Mouse (Mus musculus): ENCODE measurements around the gene Fam208b. TPM values are rescaled to one million over a fixed set of nuclear protein-coding genes. Genes with fewer than 3 reads are reported as not detected.
"Not testable (repeated sequence)": the region's sequence is repeated elsewhere in the genome, so short reads cannot be mapped to it uniquely, and the experiment has no call there.

Gene Fam208b
- polyA plus RNA-seq, 1 experiment from 2014 or later: 23.2 TPM

DNA sequence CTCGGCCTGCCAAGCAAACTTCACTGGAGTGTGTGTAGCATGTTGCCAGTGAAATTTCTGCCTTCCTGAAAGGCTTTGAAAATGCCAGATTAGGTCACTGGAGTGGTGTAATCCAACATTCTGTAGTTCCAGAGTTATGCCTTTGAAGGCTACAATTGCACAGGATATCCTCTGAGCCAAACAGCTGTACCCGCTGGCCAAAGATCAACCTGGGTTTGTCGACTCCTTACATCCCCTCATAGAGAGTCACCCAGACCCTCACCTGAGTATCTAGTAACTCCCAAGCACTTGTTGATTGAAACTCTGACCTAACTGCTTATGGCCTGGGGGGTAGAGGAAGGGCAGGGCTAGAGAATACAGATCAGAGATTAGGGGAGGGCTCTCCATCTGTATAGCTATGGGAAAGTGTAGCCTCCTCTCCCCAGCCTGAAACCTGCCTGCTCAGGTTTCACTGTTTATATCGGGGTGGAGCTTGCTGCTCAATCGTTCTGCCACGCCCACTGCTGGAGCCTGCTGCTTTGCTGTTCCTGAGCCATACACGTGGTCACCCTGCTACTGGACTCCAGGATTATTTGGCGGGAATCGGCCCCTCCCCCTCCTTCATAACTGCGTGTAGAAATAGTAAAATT lies 79.1 kb downstream of the Fam208b start:
- H3K4me3 ChIP-seq (replicated peaks): no peak overlapping the region
- peak; percentile 35; the same call in 1 of the 2 replicates for ATAC-seq

DNA sequence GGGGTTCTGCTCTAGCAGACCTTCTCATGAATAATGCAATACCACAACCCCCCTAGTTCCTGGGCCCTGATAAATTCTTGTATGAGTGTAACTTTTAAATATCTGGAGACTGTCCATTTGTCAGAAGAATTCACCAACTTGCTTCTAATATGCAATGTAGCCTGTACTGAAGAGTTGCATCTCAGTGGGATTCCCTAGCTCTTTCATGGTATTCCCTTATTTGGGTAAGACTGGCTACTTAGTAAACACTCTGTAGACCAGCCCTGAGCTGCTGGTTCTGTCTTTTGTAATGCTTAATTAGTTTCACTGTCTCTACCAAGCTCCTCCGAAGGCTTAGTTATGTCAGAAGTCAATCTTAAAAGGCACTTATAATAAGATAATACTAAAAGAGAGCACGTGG lies 79.7 kb downstream of the Fam208b start:
- not testable (repeated sequence) for H3K27ac ChIP-seq; H3K9ac ChIP-seq (replicated peaks); H3K4me3 ChIP-seq (replicated peaks); H3K27me3 ChIP-seq; H3K36me3 ChIP-seq; ATAC-seq; H3K9me3 ChIP-seq; H3K4me2 ChIP-seq (replicated peaks); H3K4me1 ChIP-seq (replicated peaks)
- 46% methylated on average over 2 of the region's 2 CpGs for WGBS

More for the DNA sequence above, 79.1 kb downstream of the Fam208b start:
- H3K9me3 ChIP-seq: no peaks in the 10 kb centered on the region
- no peaks in the 10 kb centered on the region for H3K27me3 ChIP-seq
- H3K4me2 ChIP-seq (replicated peaks): no peak overlapping the region
- no peak overlapping the region for H3K9ac ChIP-seq (replicated peaks)
- WGBS: 72% methylated on average over 10 of the region's 10 CpGs
- H3K4me1 ChIP-seq (replicated peaks): peaks cover 6% of the 10 kb centered on the region; the same call in 1 of the 2 replicates
- no peaks in the 10 kb centered on the region for H3K36me3 ChIP-seq
- H3K27ac ChIP-seq: no peak overlapping the region

DNA sequence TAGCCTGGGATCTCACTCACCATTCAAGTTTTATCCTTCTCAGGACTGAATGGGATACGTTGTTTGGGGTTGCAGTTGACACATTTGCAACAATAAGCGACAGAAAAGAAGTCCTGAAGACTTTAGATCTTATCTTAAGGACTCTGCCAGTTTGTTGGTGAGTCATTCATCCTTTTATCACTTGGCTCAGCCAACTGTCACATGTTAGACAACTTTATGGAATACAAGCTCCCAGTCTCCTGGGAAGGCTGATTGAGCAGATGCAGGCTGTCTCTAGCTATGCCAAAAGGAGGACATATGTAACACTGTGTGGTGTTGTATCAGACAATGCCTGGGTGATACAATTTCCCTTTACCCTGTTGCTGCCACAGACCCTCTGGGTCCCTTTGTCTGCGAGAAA lies 80.5 kb downstream of the Fam208b start:
- H3K4me2 ChIP-seq (replicated peaks): no peak overlapping the region
- ATAC-seq: no peak
- peaks cover 4% of the 10 kb centered on the region; the same call in 1 of the 2 replicates for H3K4me1 ChIP-seq (replicated peaks)
- no peak overlapping the region for H3K27ac ChIP-seq
- 55% methylated on average over 3 of the region's 3 CpGs for WGBS
- H3K9ac ChIP-seq (replicated peaks): no peak overlapping the region
- H3K27me3 ChIP-seq: no peaks in the 10 kb centered on the region
- H3K36me3 ChIP-seq: no peaks in the 10 kb centered on the region
- H3K9me3 ChIP-seq: no peaks in the 10 kb centered on the region
- H3K4me3 ChIP-seq (replicated peaks): no peak overlapping the region

GRCm38 (mm10) chr13:3526328-3526727 lies 84.6 kb downstream of the Fam208b start:
- H3K27ac ChIP-seq: no peak overlapping the region
- H3K36me3 ChIP-seq: no peaks in the 10 kb centered on the region
- 85% methylated on average over 8 of the region's 8 CpGs for WGBS
- no peak overlapping the region for H3K9ac ChIP-seq (replicated peaks)
- no peaks in the 10 kb centered on the region for H3K27me3 ChIP-seq
- no peaks in the 10 kb centered on the region for H3K9me3 ChIP-seq
- peaks cover 4% of the 10 kb centered on the region; the same call in 1 of the 2 replicates for H3K4me1 ChIP-seq (replicated peaks)
- no peak for ATAC-seq
- no peak overlapping the region for H3K4me2 ChIP-seq (replicated peaks)
- no peak overlapping the region for H3K4me3 ChIP-seq (replicated peaks)

DNA sequence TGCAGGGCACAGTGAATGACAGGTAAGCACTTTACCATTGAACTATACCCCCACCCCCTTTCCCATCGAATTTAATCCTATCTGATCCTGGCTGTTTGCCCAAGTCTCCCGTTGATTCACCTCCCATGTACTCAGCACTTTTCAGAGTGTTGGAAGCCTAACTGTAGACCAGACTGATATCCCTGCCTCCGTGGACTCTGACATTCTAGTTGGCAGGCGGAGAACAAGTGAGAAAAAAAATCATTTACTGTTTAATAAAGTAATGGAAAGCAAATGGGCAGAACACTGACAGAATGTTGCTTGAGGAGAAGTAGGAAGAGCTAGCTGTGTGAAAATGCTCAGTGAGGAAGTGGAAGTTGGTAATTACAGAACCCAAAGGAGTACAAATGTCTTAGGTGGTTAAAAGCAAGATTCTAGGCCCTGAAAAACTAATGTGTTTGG lies 85.3 kb downstream of the Fam208b start:
- Histone ChIP-seq H3K36me3 (no peaks in the 10 kb centered on the region), H3K27me3 (no peaks in the 10 kb centered on the region), H3K9ac (replicated peaks) (no peak overlapping the region), H3K4me3 (replicated peaks) (no peak overlapping the region), H3K4me2 (replicated peaks) (no peak overlapping the region), H3K9me3 (no peaks in the 10 kb centered on the region), H3K4me1 (replicated peaks) (peaks cover 3% of the 10 kb centered on the region; the same call in 1 of the 2 replicates), H3K27ac (no peak overlapping the region)
- WGBS: 67% methylated on average over 4 of the region's 4 CpGs
- no peak for ATAC-seq

GRCm38 (mm10) chr13:3523946-3524345 lies 87.0 kb downstream of the Fam208b start:
- Histone ChIP-seq H3K4me3 (replicated peaks) (no peak overlapping the region), H3K36me3 (no peaks in the 10 kb centered on the region), H3K4me1 (replicated peaks) (no peaks in the 10 kb centered on the region), H3K9me3 (no peaks in the 10 kb centered on the region), H3K27me3 (no peaks in the 10 kb centered on the region), H3K27ac (no peak overlapping the region), H3K4me2 (replicated peaks) (no peak overlapping the region), H3K9ac (replicated peaks) (no peak overlapping the region)
- ATAC-seq: no peak
- WGBS: 92% methylated on average over 1 of the region's 1 CpGs

DNA sequence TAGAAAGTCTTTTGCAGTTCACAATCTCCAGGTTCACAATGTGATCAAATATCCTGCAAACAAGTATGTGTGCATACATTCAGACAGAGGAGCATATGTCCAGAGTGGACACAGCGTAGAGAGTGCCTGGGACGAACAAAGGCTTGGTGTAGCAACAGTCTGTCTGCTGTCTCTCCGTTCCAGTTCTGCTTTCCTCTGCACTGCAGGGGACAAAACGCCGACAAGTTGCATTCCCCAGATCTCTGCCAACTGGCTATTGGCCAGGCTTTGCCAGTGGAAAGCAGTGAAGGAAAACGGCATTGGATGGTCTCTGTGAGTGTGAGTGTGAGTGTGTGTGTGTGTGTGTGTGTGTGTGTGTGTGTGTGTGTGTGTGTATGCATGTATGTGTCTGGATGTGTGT lies 87.4 kb downstream of the Fam208b start:
- H3K4me1 ChIP-seq (replicated peaks): no peaks in the 10 kb centered on the region
- H3K9me3 ChIP-seq: no peaks in the 10 kb centered on the region
- WGBS: 60% methylated on average over 6 of the region's 6 CpGs
- no peak overlapping the region for H3K27ac ChIP-seq
- no peak overlapping the region for H3K4me2 ChIP-seq (replicated peaks)
- H3K4me3 ChIP-seq (replicated peaks): no peak overlapping the region
- H3K27me3 ChIP-seq: no peaks in the 10 kb centered on the region
- peak; percentile 40; the same call in 1 of the 2 replicates for ATAC-seq
- H3K36me3 ChIP-seq: no peaks in the 10 kb centered on the region
- no peak overlapping the region for H3K9ac ChIP-seq (replicated peaks)

- 40% methylated on average over 1 of the region's 1 CpGs for WGBS
Measured at GRCm38 (mm10) chr13:3519994-3520393, 90.9 kb downstream of the Fam208b start.

GRCm38 (mm10) chr13:3519357-3519756 lies 91.6 kb downstream of the Fam208b start:
- not testable (repeated sequence) for H3K9me3 ChIP-seq; H3K27ac ChIP-seq; H3K36me3 ChIP-seq; ATAC-seq; H3K4me2 ChIP-seq (replicated peaks); H3K4me3 ChIP-seq (replicated peaks); H3K4me1 ChIP-seq (replicated peaks); H3K27me3 ChIP-seq; H3K9ac ChIP-seq (replicated peaks)
- 82% methylated on average over 3 of the region's 4 CpGs for WGBS

More at GRCm38 (mm10) chr13:3519994-3520393, 90.9 kb downstream of the Fam208b start:
- H3K27me3 ChIP-seq; ATAC-seq; H3K4me1 ChIP-seq (replicated peaks); H3K9ac ChIP-seq (replicated peaks); H3K27ac ChIP-seq; H3K4me2 ChIP-seq (replicated peaks); H3K36me3 ChIP-seq; H3K4me3 ChIP-seq (replicated peaks); H3K9me3 ChIP-seq: not testable (repeated sequence)

Other genes with a start within 250 kb of the Fam208b start
- 435 and 460 TPM in 2 replicates for gene Gdi2, start 73.0 kb downstream of the Fam208b start, polyA plus RNA-seq (2015; fragmentation: Nextera tagmentation; extraction: Ambion mirVana)
- gene Asb13, start 22.9 kb upstream of the Fam208b start, polyA plus RNA-seq (2015; fragmentation: Nextera tagmentation; extraction: Ambion mirVana): 12.6 and 16.2 TPM in 2 replicates
- gene Calml3, start 193.2 kb upstream of the Fam208b start, polyA plus RNA-seq (2015; fragmentation: Nextera tagmentation; extraction: Ambion mirVana): not detected in 2 replicates
- gene Calm4, start 226.6 kb upstream of the Fam208b start, polyA plus RNA-seq (2015; fragmentation: Nextera tagmentation; extraction: Ambion mirVana): not detected in 2 replicates
- not detected in 2 replicates for gene Calm5, start 243.1 kb upstream of the Fam208b start, polyA plus RNA-seq (2015; fragmentation: Nextera tagmentation; extraction: Ambion mirVana)